Mouse (Mus musculus): Measurements from ENCODE around the gene Rbfox1.

Gene Rbfox1

DNA sequence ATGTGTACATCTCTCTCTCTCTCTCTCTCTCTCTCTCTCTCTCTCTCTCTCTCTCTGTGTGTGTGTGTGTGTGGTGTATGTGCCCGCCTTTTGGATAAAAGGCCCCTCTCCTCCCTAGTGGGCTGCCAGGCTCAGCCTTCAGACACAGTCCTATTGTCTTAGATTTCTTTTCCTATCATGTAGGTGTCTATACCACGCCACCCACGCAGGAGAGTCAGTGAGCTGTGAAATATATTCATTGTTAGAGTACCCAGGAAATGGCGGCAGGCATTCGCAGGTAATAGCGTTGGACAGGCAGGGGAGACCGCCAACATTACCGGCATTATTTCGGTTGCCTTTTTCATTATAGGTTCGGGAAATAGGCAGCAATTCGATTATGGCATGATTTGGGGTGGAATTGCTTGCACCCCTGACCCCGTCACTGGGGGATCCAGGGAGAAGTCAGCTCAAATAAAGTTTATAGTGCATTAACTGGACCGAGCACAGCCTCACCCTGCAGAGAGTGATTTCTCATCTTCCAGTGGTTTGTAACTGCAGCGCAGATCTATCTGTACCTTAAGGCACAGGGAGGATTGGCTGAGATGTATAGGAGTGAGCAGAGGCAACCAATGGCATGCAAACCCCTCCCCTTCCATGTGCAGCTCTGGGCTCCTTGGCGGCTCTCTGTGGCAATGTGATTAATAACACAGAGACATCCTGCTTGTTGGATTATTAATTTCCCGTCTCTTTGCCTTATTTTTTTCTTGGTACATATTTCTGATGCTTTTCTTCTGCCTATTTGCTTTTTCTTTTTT, 1264.1 kb downstream of the Rbfox1 start:
- DNase-seq (ENCODE audit: low spot score), result no peak

DNA sequence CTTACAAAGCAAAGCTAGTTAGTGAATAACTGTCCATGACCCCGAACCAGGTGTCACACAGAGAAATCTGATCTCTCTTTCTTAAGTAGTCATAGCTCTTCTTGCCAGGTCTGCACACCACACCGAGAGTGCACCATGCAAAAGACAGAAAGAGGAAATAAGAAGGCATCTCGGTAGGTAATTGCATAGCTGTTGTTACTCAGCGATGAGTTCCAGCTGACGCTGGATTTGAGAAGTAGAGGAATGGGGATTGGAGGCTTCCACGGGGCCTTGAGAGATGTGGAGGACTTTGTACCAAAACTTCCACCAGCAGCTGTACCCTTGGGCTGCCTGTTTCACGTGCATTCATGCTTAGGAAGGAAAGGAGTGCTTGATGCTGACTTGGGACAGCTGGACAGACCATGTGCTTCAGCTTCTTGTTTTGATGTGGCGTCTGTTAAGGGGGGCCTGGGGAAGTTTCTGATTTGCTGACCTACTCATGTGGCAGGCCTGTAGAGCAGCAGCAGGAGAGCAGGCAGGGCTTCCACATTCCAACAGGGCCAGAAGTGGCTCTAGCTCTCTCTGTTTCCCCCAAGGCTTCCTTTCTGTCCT, 1265.1 kb downstream of the Rbfox1 start:
- peak; percentile 32 for DNase-seq (ENCODE audit: low spot score)

DNA sequence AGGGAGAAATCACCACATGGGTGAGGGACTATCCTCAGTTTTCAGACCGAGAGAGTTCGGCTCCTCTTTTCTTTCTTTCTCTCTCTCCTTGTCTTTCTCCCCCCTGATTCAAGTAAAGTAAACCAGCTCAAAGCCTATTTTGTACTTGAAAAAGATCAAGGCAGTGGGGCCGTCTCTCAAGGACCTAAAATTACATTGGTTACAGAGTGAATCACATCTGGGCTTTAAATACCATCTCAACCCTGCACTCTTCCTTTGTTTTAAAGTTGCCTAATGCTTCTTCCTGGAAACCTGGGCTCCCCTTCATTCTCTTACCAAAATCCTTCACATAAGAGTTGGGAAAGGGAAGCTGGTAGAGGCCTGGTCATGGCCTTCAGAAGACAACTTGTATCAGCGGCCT, 1267.2 kb downstream of the Rbfox1 start:
- DNase-seq (ENCODE audit: low spot score), result no peak

DNA sequence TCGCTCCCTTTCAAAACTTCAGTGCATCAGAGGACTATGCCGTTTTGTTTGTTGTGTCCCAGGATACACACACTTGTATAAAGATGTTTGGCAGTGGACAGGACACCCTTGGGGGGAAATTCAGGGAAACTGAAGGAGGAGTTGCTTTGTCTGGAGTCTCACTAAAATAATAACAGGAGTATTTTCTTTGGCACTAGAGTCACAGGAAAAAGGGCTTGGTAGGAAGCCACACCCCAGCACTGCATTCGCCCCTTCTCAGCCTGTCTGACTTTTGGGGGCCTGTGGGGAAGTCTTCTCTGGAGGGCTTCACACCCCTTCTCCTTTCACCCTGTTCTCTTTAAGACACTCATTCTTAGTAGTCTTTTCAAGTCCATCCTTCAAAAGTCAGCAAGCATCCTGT, 1269.5 kb downstream of the Rbfox1 start:
- no peak for DNase-seq (ENCODE audit: low spot score)

DNA sequence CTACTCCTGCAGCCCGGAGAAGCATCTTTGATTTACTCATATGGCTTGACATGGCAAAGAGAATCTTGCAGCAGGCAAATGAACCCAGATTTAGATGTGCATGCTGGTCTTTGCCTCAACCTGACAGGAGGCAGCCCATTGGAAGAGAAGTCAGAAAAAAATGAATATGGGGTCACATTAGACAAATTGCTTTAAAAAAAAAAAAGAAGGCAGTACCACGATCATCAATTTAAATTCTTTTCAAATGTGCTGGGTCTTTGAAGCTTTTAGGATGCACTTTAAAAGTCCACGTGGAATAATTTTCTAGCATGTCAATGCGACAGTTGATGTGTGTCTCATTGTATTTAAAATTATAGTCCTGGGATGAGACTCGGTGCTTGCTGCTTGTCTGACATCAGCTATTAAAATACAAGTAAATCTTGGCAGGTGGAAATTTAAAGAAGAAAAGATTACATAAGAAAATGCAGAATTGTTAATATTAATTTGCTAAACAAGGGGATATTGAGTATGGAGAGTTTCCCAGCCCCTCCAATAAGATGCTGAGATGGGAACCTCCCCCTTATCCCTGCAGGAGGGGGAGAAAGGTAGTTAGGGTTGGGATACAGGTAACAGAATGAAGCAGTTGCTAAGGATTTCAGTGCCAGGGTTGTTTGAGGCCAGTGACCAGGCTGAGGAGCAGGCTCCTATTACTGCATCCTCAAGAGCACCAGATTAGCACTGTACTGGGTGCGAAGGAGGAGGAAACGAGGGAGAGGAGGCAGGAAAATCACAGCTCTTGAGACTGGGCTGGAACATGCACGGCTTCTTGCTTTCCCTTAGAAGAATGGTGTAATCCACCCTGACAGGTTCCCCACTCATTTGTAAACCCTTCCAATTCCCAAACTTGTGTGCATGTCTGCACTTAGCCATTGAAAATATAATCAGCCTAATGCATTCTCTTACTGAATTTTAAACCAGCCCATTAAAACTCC, 1274.0 kb downstream of the Rbfox1 start:
- no peak for DNase-seq (ENCODE audit: low spot score)

DNA sequence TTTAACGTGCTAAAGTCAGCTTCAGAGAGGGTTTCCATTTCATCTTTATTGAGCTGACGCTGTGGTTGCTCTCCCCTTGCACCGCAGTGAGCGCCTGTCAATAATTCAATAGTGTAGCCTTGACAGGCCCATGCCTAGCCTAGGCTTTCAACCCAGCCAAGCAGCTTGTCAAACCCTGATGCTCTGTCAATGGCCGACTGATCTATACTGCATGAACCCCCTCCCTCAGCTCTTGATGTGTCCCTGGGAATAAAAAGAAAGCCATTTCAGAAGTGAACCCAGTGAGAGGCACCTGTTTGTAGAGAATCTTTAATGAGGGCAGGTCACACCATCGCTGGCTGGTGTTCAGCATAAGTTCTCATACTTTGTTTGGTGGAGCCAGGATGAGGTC, 1274.7 kb downstream of the Rbfox1 start:
- DNase-seq (ENCODE audit: low spot score), result no peak

DNA sequence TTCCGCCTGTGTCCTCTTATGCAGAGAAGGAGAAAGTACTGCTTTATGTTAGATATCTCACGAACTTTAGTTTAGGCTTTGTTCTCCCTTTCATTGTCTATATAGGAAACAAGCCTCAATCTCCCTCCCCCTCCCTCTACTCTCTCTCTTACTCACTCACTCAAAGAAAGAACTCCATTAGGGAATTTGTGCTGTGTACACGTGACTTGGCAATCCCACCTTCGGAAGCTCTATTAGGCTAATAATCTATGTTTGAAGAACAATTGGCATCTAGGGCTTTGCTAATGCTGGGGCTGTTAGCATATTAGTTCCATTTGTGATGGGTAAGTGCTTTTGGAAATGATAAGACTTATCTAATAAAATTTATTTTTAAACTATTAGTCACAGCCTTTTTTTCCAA, 1277.0 kb downstream of the Rbfox1 start:
- DNase-seq (ENCODE audit: low spot score), result no peak

DNA sequence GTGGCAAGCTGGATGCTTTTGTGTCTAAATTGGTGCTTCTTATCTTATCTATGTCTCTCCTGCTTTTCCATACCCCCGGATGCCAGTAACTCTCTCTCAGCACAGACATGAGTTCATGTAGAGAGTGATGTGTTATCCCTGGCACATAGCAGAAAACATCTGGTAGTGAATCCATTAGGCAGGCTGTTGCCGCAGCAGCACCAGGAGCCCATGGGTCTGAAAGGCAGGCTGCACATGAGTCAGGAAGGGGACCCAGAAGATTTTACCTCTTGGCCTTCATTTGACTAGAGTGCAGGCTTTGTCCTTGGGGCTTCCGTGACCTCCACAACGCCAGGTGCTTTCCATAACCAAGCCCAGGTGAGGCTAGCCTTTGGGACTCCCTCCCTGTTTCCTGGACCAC, 1278.5 kb downstream of the Rbfox1 start:
- DNase-seq (ENCODE audit: low spot score), result no peak

DNA sequence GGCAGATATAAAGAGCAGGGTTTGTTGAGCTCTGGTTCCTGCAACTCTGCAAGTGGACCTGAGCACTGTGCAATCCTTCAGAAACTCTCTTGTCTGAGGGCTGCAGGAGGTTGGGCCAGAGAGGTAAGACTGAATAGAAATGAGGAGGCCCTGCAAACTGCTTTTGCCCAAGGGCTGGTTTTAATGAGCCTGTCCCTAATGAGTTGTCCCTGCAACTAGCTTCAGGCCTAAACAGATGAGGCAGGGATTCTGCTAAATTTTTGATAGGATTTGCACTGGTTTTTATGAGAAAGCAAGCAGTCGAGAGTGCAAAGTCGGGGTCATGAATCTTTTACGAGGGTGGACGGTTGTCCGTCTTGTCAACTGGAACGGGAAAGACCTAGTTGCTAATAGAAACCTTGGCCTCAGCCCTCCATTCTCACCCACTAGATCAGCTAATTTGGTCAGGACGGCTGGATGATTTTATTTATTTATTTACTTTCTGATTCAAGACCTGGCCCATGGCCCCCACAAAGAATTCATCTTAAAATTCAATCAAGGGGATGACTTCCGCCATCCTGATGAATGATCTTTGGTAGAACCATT, 1279.1 kb downstream of the Rbfox1 start:
- DNase-seq (ENCODE audit: low spot score), result no peak

DNA sequence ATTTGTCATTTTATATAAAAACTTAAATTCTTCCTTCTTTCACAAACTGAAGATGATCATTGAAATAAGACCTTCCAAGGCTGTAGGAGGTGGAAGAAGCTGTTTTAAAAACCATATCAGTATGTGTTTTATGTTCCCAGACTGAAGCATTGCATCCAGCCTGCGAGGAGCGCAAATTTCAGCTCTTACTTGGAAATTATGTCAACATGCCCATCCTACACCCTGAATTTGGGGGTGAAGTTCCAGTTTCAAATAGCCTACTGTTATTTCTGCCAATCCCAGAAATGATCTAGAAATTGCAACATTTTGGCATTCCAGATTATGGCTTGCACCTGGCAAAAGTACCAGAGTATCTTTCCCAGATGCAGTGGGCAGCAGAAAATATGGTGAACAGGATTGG, 1290.8 kb downstream of the Rbfox1 start:
- DNase-seq (ENCODE audit: low spot score), result no peak

DNA sequence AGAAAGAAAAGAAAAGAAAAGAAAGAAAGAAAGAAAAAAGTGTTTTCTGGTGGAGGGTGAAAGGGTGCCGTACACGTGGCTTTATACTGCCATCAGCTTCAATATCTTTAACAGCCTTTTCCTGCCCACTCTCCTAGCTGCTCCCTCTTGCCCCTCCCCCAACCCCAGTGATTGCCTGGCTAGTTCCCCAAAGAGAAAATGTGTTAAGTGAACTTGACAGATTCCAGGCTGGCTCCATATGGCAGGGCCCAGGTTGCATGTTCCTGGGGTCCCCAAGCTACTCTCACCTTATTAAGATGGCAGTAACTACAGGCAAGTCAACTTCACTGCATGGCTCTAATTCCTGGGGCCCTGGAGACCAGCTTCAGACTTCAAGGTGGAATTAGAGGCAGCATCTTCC, 1302.6 kb downstream of the Rbfox1 start:
- peak; percentile 1 for DNase-seq (ENCODE audit: low spot score)

DNA sequence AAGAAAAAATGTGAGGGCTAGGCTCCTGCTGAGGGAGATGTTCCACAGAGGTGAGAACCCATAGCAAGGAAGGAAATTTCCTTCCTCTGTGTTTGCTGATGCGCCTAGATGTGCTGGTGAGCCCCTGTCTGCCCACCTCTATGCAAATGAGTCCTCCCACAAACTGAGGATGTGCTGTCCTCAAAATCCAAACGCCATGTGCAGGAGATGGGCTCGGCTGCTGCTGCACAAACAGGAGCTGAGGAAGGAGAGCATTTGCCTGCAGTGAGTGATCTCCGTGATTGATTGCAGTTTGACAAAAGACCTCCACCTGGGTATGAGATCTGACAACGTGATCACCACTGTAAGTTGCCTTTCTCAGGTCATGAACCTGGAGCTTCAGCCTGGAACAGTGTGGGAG, 1308.4 kb downstream of the Rbfox1 start:
- DNase-seq (ENCODE audit: low spot score), result no peak

DNA sequence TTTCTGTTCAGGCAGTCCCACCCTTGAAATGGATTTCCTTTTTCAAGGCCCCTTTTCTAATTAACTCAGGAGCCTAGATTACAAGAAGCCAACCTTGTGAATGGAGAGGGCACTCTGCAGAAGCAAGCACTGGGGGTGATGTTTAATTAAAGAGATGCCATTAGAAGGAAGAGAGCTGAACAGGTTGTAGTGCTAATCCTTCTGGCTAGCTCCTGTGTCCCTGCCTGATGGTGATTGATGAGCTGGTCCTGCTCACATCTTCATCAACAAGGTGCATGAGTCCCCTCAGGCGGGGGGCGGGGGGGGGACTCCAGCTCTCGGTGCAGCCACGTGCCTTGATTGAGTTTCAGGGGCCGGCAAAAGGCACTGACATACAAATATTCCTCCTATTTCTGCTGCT, 1312.8 kb downstream of the Rbfox1 start:
- DNase-seq (ENCODE audit: low spot score), result no peak

DNA sequence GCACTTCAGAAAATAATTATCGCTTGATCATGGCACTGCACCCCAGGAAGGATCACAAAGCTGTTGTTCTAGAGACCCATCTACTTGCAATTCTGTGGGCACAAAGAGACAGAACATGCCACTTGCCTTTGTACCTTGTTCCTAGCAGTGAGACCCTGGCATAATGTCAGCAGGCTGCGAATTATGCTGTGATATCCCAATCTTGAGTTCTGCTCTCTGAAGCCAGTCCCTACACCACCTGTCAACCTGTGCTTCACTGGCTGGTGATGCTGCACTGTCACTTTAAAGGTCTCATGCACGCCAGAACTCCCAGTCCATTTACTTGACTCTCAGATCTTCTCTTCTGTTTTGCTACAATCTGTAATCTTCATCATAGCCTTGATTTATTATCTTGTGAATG, 1315.1 kb downstream of the Rbfox1 start:
- no peak for DNase-seq (ENCODE audit: low spot score)

DNA sequence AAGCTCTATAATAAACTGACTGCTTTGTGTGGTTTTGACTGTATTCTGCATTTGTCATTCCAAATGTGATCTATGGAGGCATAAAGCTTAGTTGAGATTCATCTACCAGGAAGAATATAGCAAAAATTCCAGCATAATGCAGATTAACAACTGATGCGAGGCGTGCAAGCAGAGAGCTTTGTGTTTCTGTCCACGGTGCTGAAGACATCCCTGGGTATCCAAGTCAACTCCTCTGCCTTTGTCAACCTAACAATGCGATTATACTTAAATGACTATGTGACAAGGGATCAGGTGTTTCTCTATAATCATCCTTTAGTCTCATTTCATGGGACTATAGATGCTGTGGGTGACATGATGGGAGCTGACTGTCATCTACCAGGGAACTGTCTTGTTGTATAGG, 1316.7 kb downstream of the Rbfox1 start:
- DNase-seq (ENCODE audit: low spot score), result no peak

DNA sequence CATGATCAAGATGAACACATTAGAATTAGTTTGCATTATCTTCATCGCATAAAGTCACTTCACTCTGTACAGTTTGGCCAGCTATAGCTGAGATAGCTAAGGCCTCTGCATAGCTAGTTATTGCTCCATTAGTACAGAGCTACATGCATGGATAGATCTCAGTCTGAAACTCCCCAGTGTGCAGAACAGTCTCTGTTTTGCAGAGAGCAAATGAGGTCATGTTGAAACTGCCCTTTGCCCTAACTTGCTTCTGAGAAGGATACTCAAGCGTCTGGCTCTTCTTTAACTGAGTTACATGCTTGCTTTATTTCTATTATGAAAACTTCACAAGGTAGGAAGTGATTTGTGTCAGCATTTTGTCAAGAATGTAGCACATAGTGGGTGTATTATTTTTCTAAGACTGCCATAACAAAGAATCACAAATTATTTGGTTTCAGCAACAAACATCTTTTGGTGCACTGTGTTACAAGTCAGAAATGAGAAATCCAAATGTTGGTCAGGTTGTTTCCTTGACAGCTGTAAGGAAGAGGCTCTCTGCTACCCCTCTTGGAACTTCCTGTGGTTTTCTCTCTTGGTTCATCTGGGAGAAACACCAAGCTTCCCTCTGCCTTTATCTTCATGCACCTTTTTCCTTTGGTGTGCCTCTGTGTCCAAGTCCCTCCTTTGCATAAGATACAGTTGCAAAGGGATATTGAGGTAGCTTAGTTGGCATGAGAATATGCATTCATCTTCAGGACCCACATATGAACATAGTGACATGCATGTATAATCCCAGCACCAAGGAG, 1321.2 kb downstream of the Rbfox1 start:
- no peak for DNase-seq (ENCODE audit: low spot score)

DNA sequence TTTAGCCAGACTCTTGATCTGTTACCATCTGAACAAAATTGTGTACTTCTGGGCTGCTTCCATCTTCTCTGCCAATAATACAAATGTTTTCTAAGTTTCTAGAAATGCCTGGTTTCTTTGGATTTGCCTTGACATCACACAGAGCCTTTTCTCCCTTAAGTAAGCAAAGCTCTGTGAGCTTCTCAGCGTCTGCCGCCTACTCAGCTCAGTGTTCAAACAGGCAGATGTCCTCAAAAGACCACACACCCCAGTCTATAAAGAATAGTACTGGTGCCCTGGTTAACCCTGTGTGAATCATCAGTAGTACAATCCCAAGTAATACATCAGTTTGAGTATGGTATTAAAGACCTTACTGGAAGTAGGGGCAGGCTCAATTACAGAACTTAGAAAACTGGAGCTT, 1322.4 kb downstream of the Rbfox1 start:
- no peak for DNase-seq (ENCODE audit: low spot score)

DNA sequence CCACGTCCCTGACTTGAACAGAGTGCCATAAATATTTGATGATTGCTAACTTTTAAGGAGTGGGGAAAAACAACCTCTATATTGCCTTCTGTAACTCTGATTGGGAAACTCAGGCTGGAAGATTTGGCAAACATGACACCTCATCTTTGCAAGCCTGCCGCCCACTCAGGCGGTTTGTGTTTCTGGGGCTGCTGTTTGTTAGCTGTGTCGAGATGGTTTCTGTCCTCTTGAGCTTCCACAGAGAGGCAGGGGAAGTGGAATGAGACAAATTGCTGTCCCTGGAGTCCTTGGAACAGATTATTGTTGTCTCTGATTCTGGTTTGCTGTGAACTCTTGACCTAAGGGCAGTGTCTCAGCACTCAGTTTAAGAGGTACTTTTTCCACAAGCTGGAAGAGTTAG, 1327.6 kb downstream of the Rbfox1 start:
- no peak for DNase-seq (ENCODE audit: low spot score)

DNA sequence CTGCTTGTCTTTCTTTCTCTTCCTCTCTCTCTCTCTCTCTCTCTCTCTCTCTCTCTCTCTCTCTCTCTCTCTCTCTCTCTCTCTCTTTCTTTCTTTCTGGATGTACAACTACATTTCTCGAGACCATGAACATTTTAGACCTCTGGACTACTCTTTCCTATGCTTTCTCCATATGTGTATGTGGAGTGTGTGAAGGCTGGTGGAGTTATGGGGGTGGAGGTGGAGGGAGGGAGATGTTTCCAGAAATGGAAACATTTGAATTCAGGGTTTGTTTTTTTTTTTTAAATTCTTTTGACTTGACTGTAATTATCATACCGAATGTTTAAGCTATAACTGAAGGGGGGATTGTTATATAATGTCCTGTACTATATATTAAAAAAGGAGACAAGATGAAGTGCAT, 1338.1 kb downstream of the Rbfox1 start:
- no peak for DNase-seq (ENCODE audit: low spot score)

DNA sequence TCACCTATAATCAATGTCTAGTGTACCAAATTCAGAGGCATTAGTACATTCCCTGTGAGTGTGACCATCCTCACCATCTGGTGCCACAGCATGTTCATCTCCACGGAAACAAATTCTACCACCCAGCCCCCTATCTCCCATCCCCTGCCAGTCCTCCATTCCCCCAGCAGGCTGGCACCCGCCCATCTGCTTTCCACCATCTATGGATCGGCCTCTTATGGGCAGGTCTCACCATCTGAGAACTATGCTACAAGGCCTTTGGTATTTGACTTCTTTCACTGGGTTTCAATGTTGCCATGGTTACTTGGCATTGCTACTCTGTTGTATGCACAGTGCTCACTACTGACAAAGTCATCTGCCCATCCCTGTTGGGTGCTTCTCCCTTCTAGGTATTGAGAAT, 1340.8 kb downstream of the Rbfox1 start:
- DNase-seq (ENCODE audit: low spot score), result no peak

DNA sequence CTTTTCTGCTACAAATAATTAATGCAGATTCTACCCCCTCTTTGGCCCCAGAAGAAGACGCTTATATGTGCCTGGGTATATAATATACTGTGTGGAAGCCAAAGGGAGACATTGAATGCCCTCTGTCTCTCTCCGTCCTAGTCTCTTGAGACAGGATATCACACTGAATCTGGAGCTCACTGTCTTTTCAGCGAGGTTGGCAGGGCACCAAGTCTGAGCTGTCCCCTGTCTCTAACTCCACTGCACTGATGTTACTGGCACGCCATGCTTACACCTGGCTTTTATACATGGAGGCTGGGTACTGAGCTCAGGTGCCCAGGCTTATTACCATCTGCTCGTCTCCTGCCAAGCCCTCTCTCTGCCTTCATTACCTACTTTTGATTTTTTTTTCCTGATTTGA, 1343.1 kb downstream of the Rbfox1 start:
- DNase-seq (ENCODE audit: low spot score), result no peak

DNA sequence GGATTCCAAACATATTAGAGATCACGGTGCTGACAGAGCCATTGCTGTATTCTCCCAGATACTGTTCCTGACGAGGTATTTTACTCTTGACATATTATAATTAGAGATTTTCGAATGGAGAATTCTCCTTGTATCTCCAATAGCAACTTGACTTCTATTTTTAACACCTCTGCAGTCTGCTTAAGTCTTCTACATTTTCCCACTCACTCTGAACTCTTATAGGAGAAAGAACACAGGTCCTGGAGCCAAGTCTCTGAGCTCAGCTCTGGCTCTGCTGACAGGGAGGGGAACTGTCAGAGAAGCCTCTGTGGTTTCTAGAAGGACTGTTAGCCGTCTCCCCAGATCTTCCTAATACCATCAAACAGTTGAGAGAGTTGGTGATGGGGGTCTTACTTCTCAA, 1344.1 kb downstream of the Rbfox1 start:
- no peak for DNase-seq (ENCODE audit: low spot score)

All from yolk sac, embryonic 10.5 days (tissue).